Mouse (Mus musculus) cerebellum, adult 2 months (tissue): ENCODE results near the gene Tkt. TPM values are rescaled to one million over a fixed set of nuclear protein-coding genes. Genes with fewer than 3 reads are reported as not detected.

Experiments used
- DNase-seq, 2 experiments: peaks; one replicate each; pipeline ENCODE4 v3.0.0; 2021
- H3K27ac ChIP-seq: fragments of 200-500 bp; 2 replicates; pipeline ENCODE4 v1.5.1; 2012; ENCODE audit warnings: low read length, control low read depth, inconsistent platforms; ENCODE audit not compliant: insufficient read depth
- H3K27me3 ChIP-seq: fragments of 200-500 bp; 2 replicates; pipeline ENCODE4 v1.6.1; 2012; ENCODE audit warnings: inconsistent platforms, mild to moderate bottlenecking, low read length, moderate library complexity; ENCODE audit not compliant: control insufficient read depth, insufficient read depth
- H3K4me1 ChIP-seq: fragments of 200-500 bp; 2 replicates; pipeline ENCODE4 v1.6.1; 2011; ENCODE audit warnings: low read length; ENCODE audit not compliant: control insufficient read depth, insufficient read depth
- H3K4me3 ChIP-seq: fragments of 200-500 bp; replicated peaks from 2 replicates; pipeline ENCODE3; 2011; ENCODE audit warnings: mild to moderate bottlenecking, low read depth, low read length, control low read depth; ENCODE audit not compliant: insufficient read depth
- CTCF ChIP-seq: fragments of 200-500 bp; IDR thresholded peaks from 2 replicates; pipeline ENCODE4 v1.5.1; 2011; ENCODE audit warnings: low read depth, mild to moderate bottlenecking, control low read depth, low read length, moderate library complexity, borderline replicate concordance; ENCODE audit not compliant: insufficient read depth
- POLR2A ChIP-seq: fragments of 200-500 bp; IDR thresholded peaks from 2 replicates; pipeline ENCODE4 v1.6.1; 2011; ENCODE audit warnings: low read length, control low read depth, borderline replicate concordance; ENCODE audit not compliant: insufficient read depth
- WGBS: fragments of 180-500 bp; shearing (Covaris S2); methylation state at CpG from one replicate; pipeline ENCODE4 v1.1.7; 2018; 5-methylcytosine and 5-hydroxymethylcytosine counted together
- polyA plus RNA-seq: library from polyadenylated mRNA; depleted of rRNA; stranded (reverse); fragments of >200 nt; gene quantifications from 2 replicates; pipeline ENCODE4 v1.2.3, GENCODE M21; 2012; rRNA removed

Gene Tkt
- polyA plus RNA-seq, result 181 and 183 TPM in 2 replicates

GRCm38 (mm10) chr14:30548131-30548720 is at the start of gene Tkt:
TSS of gene Tkt (plus strand) at chr14:30548359.
- WGBS, result 30% methylated on average over 8 of the region's 8 CpGs
- Histone ChIP-seq H3K4me1 (peaks cover 8% of the 10 kb centered on the region), H3K27ac (peak within 1 kb of the TSS; percentile 58), H3K4me3 (peak within 1 kb of the TSS; percentile 77), H3K27me3 (no peaks in the 10 kb centered on the region)
- DNase-seq, result peak; percentile 58 to 64
- no peak for TF ChIP-seq CTCF
- no peak for TF ChIP-seq POLR2A

- TF ChIP-seq POLR2A (no peak), CTCF (no peak)
- WGBS, result 95% methylated on average over 5 of the region's 5 CpGs
Measured at GRCm38 (mm10) chr14:30504990-30505389, 43.2 kb upstream of the Tkt start.

GRCm38 (mm10) chr14:30510214-30510763 is 37.9 kb upstream of the Tkt start:
- TF ChIP-seq POLR2A (no peak), CTCF (no peak)
- WGBS, result 94% methylated on average over 6 of the region's 6 CpGs
- Histone ChIP-seq H3K27ac (no peak overlapping the region), H3K4me3 (no peak overlapping the region), H3K27me3 (no peaks in the 10 kb centered on the region), H3K4me1 (no peaks in the 10 kb centered on the region)
- DNase-seq, result no peak

More at GRCm38 (mm10) chr14:30504990-30505389, 43.2 kb upstream of the Tkt start:
- no peak overlapping the region for H3K27ac ChIP-seq
- DNase-seq, result no peak
- H3K27me3 ChIP-seq, result no peaks in the 10 kb centered on the region
- H3K4me3 ChIP-seq, result no peak overlapping the region
- no peaks in the 10 kb centered on the region for H3K4me1 ChIP-seq

GRCm38 (mm10) chr14:30512896-30513295 is 35.3 kb upstream of the Tkt start:
- peaks cover 2% of the 10 kb centered on the region; the same call in 1 of the 2 replicates for H3K4me1 ChIP-seq
- no peaks in the 10 kb centered on the region for H3K27me3 ChIP-seq
- H3K4me3 ChIP-seq, result no peak overlapping the region
- TF ChIP-seq CTCF, result no peak
- no peak for TF ChIP-seq POLR2A
- H3K27ac ChIP-seq, result no peak overlapping the region
- DNase-seq, result no peak
- WGBS, result 66% methylated on average over 5 of the region's 5 CpGs

- peak; percentile 74 for TF ChIP-seq CTCF
- TF ChIP-seq POLR2A, result no peak
- peak; percentile 81 to 91 for DNase-seq
- Histone ChIP-seq H3K27me3 (no peaks in the 10 kb centered on the region), H3K4me3 (no peak overlapping the region), H3K4me1 (peaks cover 2% of the 10 kb centered on the region; the same call in 1 of the 2 replicates), H3K27ac (no peak overlapping the region)
- 35% methylated on average over 13 of the region's 13 CpGs for WGBS
Measured at GRCm38 (mm10) chr14:30515931-30516723, 32.0 kb upstream of the Tkt start.

GRCm38 (mm10) chr14:30519323-30519722 is 28.8 kb upstream of the Tkt start:
- Histone ChIP-seq H3K4me3 (no peak overlapping the region), H3K27me3 (no peaks in the 10 kb centered on the region), H3K4me1 (peaks cover 2% of the 10 kb centered on the region; the same call in 1 of the 2 replicates), H3K27ac (no peak overlapping the region)
- TF ChIP-seq CTCF (no peak), POLR2A (no peak)
- WGBS, result 36% methylated on average over 5 of the region's 5 CpGs
- DNase-seq, result no peak

- DNase-seq, result no peak
- Histone ChIP-seq H3K4me3 (no peak overlapping the region), H3K4me1 (no peaks in the 10 kb centered on the region), H3K27me3 (no peaks in the 10 kb centered on the region), H3K27ac (0 out of 2 replicates have a peak overlapping the region, but pooled peaks have one; percentile 5)
- no peak for TF ChIP-seq CTCF
- TF ChIP-seq POLR2A, result no peak
- 76% methylated on average over 6 of the region's 6 CpGs for WGBS
Measured at GRCm38 (mm10) chr14:30523356-30523755, 24.8 kb upstream of the Tkt start.

- WGBS, result 90% methylated on average over 10 of the region's 10 CpGs
- Histone ChIP-seq H3K4me3 (no peak overlapping the region), H3K27me3 (no peaks in the 10 kb centered on the region), H3K4me1 (peaks cover 6% of the 10 kb centered on the region; the same call in 1 of the 2 replicates), H3K27ac (no peak overlapping the region)
- TF ChIP-seq CTCF (no peak), POLR2A (no peak)
- DNase-seq, result no peak
Measured at GRCm38 (mm10) chr14:30528392-30528791, 19.8 kb upstream of the Tkt start.
